Mouse (Mus musculus): ENCODE measurements around the gene Hpgd. TPM values are rescaled to one million over a fixed set of nuclear protein-coding genes. Genes with fewer than 3 reads are reported as not detected.
A peak's percentile ranks its signal among the peaks of the same experiment; 100 is the strongest.
"Not testable (repeated sequence)": the region's sequence is repeated elsewhere in the genome, so short reads cannot be mapped to it uniquely, and the experiment has no call there.

Gene Hpgd
- total RNA-seq (2021), result 1 to 10 TPM; 3.2 to 3.4 TPM
- long read RNA-seq, transcript Hpgd-201 (7 exons, 1,683 nt), result major isoform, 5 of 5 reads
- long read RNA-seq, partial matches to known transcripts, result 0 of 5 reads
- long read RNA-seq, other reads (novel, unspliced or antisense), result 0 of 5 reads

DNA sequence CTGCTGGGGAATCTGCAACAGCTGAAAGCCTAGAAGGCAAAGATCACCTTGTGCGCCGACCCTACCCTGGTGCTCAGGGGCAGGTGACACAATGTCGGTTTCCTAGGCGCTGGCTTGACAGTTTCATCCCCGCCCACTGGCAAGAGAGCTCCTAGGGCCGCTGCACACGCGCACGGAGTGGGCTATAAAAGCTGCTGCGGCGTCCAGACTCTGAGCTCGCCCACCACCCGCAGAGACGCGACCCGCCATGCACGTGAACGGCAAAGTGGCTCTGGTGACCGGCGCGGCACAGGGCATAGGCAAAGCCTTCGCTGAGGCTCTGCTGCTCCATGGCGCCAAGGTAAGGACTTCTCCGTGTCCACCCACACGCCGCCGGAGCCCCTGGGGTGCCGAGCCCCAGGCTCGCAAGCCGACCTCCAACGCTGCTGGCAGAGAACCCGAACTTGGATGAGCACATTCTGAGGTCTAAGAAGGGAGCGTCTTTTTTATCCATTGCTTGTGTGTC is at the start of gene Hpgd:
Gene Hpgd, plus strand, starts transcription at position 213 of the 505 bp plus-strand sequence.
- no peak for DNase-seq (ENCODE audit: low spot score in 2 of 2)

DNA sequence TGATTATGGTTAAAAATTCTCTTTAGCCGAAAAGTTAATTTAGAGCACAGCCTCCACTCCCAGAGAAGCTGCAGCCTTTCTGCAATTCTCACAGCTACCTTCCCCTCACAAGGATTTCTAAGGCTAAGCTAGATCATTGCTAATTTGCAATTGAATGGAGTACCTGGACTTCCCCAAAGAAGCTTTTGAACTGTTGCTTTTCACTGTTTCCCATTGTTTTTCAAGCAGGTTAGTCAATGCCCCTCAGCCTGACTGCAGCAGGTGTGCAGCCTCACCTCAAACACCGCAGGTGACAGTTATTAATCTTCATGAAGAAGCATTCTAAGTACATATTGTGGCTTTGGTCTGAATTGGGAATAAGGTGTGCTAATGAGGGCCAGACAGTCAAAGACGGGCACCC is 42.7 kb upstream of the Hpgd start:
- DNase-seq (ENCODE audit: low spot score in 2 of 2), result not testable (repeated sequence)

DNA sequence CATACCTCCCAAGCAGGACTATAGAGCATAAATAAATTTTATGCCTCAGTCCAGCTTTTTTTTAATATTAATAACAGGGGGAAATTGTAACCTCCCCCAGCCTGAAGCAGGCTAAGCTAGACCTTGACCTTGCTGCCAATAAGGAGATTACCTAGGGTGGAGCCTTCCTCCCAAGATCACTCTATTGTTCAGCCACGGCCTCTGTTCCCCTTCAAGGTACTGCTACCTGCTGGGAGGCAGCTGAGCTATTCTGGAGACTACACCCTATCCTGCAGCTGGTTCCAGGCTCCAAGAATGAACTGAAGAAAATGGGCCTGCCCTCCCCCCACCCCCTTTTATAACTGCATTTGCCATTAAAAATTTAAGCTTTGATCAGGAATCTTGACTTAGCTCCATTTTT is 42.1 kb upstream of the Hpgd start:
- DNase-seq (ENCODE audit: low spot score in 2 of 2), result no peak

DNA sequence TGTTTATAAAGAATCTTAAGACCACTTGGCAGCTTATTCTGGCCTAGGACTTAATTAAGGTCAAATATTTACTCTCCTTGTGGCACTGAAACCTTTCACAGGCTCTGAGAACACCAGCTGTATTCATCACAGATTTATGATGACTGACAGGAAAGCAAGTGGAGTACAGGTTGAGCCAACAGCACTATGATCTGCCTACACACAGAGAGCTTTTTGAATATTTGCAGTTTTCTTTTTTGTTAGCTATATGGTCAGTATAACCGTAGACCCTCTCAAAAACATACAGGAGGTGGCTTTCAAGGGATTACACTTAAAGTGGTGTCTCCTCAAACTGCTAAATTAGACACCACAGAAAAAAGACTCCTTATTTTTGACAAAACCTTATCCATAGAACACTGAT is 33.2 kb upstream of the Hpgd start:
- no peak for DNase-seq (ENCODE audit: low spot score in 2 of 2)

DNA sequence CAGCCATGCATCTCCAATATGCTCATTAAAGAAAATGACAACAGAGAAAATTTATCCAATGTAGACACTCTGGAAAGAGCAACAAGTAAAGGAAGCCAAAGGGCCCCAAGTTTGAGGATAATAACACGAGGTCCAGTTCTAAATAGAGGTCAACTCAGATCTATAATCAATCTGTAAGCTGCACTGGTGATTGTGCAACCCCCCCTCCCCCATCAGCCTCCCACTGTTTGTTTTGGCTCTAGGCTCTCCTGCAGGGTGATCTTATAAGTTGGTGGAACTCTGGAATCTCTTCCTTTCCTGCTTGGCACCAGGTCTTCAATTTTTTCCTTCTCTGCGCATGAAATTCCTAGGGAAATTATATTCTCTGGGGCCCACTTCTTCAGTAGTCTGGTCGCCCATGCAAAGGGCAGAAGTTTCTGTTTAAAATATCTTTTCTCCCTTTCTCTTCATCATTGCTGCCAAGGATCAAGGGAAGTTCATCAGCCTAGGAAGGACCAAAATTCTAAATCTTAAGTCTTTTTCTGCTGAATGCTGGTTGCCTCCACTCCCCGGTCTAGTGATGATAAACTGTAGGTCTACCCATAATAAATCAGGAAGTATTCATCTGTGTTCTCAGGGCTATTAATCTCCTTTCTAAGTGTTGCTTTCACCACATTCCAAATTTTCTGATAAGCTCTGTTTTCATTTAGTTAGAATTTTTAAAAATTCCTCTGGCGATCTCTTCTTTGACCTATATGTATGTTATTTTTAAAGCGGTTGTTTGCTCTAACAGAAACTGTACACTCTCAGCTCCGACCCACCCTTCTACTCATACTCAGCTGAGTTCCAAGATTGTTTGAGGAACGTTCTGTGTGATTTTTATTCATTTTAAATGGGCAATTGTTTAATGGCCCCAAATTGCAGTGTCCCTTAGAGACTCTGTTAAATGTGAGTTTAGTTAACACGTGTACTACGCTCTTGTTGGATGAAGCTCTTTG is 24.4 kb upstream of the Hpgd start:
- DNase-seq (ENCODE audit: low spot score in 2 of 2), result no peak

DNA sequence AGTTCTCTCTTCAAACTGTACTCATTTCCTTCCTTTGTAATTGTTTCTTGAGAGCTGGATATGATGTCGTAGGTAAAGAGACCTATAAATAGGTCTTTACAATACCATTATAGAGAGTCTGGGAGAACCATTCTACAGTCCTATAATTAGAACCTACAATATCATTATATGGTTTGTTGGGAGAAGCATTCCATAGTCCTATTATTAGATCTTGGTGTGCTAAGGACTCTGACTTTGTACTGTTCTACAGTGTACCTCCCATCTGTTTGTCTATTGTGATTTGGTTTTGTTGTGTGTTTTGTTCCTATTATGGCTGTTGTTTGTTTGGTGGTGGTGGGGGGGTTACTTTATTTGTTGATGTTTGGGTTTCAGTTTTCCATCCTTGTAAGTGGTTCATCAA is 21.5 kb upstream of the Hpgd start:
- no peak for DNase-seq (ENCODE audit: low spot score in 2 of 2)

DNA sequence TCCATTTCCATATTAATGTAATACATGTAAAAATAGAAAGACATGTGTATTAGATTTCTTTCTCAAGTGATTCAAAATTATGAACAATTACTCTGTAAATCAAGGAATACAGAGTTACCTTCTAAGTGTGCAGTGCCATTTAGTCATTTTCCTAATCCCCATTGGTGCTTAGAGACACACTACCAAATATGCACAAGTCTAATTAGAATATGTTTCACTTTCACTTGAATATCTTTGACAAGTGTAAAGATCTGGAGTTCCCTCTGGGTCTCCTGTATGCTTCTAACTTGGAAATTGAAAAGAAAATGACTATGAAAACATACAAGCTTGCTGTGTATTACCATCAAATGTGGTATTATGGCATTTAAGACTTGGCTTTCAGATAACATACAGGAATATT is 19.1 kb upstream of the Hpgd start:
- no peak for DNase-seq (ENCODE audit: low spot score in 2 of 2)

DNA sequence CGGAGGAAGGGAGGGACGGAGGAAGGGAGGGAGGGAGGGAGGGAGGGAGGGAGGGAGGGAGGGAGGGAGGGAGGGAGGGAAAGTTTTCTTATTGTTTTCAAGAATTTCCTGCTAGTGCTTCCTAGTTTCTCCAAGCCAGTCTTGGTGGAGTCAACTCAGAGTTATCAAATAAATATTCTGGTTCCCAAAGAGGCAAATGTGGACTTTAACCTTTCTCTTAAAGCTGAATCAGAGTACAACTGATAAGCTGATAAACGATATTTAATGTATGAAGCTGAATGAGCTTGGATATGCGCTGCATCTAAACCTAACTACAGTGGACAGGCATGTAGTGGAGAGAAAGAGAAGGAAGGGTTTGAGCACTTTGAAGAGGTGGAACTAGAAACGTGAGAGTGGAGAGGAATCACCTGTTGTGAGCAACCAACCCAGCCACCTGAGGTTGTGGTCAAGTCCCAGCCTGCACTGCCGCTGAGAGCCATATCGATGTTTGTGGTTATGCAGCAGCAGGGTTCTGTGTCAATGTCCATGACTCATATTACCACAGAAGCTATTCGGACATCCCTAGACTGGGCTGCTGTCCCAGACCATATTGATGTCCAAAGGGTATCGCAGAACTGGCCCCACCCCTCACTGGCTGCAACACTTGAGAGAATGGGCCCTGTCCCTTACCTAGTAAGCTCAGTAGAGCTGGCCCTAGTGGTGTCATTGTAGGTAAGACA is 16.4 kb upstream of the Hpgd start:
- DNase-seq (ENCODE audit: low spot score in 2 of 2), result no peak

DNA sequence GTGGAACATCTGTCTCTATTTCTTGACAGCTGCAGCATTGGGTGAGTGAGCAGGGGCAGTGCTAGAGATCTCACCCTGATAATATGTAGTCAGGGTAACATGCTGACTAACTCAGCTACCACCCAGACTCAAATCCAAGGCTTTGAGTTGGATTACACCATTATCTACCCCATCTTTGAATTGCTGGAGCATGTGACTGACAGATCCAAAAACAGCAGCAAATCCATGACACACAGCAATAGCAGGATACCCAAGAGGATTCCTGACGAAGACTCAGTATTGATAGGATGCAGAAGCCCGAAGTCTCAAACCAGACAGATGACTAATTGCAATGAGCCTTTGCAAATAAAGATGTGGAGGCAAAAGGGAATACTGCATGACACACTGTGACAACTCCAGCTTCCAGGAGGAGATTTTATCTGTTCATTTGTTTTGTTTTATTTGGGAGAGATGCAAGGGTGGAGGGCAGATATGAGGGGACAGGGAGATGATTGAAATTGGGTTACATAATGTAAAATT is 15.8 kb upstream of the Hpgd start:
- DNase-seq (ENCODE audit: low spot score in 2 of 2), result no peak

DNA sequence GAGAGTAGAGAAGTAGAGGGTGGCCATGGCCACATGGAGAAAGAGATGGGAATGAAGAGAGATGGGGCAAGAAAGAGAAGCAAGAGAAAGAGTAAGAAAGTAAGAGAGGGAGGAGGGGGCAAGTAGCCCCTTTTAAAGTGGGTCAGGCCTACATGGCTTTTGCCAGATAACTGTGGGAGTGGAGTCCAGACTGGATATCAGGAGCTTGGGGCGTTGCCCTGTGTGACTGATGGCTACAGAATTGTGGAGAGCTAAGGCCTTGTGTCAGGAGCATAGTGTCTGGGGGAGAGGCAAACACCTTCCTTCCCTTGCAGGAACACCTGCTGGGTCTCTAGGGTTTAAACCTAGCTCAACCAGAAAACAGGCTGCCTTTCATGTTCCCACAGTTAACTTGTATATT is 10.4 kb upstream of the Hpgd start:
- DNase-seq (ENCODE audit: low spot score in 2 of 2), result no peak

DNA sequence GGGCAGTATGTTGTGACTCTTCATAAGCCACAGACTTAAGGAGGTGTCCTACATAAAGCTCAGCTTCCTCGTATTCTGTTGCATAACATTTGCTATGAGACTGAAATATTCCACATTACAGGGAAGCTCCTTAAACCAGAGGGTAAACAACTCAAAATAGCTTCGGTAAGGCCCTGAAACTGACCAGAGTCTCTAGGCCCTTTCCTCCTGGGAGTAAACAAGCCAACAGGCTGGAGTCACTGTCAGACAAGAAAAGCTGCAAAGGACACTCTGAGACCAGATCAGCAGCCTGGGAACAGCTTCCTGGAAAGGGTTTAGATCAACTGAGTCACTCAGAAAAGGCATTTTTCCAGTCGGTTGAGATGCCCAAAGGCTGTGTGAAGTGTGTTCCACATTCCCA is 9.4 kb upstream of the Hpgd start:
- DNase-seq (ENCODE audit: low spot score in 2 of 2), result no peak

DNA sequence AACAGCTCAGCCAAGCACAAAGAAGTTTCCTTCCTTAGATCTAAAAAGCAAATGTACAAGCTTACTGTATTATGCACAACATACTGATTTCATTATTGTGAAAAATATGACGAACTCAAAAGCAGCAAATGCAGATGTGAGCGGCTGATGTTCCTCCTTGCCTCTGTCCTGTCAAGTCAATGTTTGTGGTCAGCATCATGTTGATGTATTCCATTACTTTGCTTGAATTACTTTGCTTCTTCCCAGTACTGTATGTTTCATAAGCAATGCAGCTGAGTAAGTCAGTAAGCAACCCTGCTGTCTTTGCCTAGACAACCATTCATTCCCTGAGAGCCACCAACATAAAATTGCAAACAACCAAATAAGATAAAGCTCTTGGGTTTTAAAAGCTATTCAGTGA is 7.7 kb upstream of the Hpgd start:
- DNase-seq (ENCODE audit: low spot score in 2 of 2), result no peak

DNA sequence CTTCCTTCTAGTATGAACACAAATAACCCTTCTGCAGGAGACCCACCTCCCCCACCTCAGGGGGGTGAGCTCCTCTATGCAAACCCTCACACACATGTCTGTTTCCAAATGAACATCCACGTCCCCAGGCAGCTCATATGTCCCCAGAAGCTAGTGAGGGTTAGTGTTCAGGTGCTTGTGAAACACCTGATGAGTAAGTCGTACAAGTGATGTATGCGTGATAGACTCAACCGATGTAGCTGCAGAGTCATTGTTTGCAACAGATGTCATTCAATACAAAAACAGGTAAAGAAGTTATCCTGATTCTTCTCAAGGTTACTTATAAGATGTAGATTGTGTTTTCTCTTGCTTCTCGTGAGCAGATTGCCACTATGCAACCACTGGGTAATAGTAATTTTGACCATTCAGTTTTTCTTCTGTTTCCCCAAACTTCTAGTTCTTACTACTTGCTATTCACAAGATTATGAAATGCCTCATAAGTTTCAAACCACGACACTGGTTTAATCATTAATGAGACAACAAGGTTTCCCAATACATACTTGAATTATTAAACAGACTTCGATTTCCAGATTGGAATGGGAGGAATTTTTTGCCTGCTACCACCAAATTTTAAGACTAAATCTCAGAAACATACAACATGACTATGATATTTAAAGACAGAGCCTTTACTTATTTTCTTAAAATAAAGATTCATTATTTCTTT is 6.9 kb upstream of the Hpgd start:
- DNase-seq (ENCODE audit: low spot score in 2 of 2), result no peak

DNA sequence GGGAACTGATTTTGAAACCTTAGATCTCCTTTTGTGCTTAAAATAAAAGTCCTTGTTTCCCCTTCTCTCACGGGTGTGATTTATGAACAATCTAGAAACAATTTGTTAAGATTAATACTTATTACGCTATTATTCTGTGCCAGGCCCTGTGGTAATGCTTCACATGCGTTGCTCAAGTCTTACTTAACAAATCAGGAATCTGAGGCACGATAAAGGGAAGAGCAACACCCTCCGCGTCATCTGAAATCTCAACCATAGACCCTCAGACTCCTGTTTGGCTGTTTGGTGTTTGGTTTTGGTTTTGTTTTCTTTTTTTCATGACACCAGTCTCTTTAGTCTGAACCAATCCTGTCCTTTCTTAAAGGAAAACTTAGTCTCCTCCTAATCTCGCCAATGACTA is 2.1 kb upstream of the Hpgd start:
- no peak for DNase-seq (ENCODE audit: low spot score in 2 of 2)

DNA sequence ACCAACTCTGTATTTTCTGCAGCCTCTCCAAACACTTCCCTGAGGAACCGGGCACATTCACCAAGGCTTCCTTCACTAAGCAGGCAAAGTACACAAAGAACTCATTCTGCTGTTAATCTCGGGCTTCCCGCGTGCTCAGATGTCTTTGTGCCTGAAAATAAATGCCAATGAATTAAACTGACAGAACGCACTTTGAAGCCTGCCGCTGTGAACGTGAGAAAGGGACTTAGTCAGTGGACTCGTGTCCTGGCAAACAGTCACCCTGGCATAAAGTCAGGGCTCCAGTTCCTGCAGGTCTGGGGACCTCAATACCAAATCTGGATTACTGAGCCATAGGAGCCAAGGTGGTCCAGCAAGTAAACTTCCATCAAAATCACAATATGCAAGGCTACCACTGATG is 905 bp upstream of the Hpgd start:
- peak in 1 of 2 experiments; percentile 14 for DNase-seq (ENCODE audit: low spot score in 2 of 2)

DNA sequence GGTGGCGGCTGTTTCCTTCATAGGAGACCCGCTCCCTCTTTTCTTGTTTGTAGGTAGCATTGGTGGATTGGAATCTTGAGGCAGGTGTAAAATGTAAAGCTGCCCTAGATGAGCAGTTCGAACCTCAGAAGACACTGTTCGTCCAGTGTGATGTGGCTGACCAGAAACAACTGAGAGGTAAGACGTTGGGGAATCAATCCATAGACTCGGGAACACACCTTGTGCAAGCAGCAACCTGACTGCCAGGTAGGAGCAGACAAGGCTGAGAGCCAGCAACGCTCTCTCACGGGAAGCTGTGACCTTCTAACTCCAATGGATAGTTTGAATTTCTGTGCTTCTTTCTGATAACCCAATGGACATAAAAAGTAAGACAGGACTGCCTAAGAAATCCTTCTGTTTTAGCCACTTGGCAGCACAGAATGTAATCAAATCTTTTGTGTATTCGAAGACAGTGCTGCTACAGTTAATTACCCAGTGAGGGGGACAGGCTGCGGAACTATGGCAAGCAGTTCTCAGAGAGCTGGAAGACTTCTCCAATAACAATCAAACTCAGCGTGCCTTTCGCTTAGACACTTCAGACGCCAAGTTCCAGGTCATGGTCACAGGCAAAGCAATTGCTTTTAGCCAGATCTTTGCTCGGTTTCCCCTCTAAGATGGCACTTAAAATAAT is 636 bp downstream of the Hpgd start:
- no peak for DNase-seq (ENCODE audit: low spot score in 2 of 2)

DNA sequence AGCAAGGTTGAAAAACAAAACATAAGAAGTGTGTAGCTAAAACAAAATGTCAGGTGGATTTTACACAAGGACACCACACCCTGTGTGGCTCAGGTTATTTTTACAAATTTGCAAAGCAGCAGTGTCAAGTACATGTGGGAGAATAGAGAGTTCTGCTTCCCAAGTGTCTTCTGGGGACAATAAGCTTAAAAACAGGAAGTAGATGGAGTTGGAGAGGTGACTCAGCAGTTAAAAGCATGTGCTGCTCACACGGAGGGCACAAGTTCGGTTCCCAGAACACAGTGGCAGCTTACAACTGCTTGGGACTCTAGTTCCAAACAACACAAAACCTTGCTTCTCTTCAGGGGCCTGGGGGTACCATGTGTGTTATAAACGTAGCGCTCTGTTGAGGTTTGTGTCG is 5.0 kb downstream of the Hpgd start:
- no peak for DNase-seq (ENCODE audit: low spot score in 2 of 2)

DNA sequence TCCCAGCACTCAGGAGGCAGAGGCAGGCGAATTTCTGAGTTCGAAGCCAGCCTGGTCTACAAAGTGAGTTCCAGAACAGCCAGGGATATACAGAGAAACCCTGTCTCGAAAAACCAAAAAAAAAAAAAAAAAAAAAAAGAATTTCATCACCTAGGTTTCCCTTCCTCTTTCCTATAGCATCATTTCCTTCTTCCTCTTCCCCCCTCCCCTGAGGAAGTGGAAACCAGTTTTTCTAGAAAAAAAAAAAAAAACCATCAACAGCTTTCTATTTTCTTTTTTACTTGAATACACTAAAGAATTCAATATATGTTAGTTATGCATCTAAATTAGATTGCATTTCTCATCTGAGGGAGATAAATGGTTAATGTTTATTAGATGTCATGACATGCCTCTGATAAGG is 6.9 kb downstream of the Hpgd start:
- DNase-seq (ENCODE audit: low spot score in 2 of 2), result not testable (repeated sequence)

DNA sequence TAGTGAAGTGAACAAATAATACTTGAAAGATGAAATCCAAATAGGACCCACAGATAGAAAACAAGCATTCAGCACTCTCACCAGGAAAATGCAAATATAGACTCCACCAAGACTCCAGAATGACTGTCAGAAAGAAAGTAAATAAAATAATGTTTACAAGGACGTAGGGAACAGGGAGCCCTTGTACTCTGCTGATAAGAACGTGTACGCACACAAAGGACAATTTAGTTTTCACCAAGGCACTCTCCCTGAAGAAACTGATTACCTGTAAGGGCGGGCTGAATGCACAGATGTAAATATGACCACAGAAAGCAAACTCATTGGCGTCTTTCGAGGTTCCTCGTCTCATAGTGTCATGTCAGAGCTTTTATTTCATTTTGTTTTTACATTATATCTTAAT is 10.2 kb downstream of the Hpgd start:
- no peak for DNase-seq (ENCODE audit: low spot score in 2 of 2)

DNA sequence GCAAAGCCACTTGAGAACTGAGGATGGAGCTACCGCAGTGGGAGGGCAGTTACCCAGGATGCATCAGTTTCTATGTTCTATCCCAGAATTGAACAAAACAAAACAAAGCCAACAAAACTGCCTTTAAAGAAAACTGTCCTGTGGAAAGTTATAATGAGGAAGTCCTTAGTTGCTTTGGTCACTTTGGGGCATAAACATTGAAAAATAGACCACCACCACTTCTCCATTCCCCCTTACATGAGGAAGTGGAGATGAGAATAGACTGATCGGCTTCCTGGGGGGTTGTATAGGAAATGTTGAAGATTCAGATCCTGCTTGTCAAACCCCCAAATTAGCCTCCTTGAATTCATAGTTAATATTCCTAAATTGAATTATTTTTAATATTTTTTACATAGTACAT is 19.2 kb downstream of the Hpgd start:
- no peak for DNase-seq (ENCODE audit: low spot score in 2 of 2)

DNA sequence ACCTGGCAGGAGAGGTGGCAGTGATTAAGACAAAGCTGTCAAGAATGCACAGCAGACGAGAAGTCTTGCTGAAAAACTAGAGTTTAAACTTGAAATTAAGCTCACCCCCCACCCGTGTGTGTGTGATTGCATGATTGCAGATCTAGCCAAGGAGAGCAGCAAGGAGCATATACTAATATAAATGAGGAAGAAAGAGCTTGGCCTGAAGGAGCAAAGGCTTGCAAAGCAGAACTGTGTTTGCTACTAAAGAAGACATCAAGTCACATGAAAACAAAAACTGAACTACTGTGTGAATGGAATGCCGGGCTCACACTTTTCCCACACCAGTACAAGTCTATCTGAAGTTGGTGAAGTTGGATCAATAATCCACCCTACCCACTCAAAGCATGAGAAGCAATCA is 20.8 kb downstream of the Hpgd start:
- DNase-seq (ENCODE audit: low spot score in 2 of 2), result no peak
